Mouse (Mus musculus) spleen, adult 2 months (tissue): ENCODE data around the gene Bbx.

Source experiments
- CTCF ChIP-seq: fragments of 200-500 bp; IDR thresholded peaks from 2 replicates; pipeline ENCODE4 v1.5.1; 2011; ENCODE audit warnings: mild to moderate bottlenecking, inconsistent platforms; ENCODE audit not compliant: insufficient read depth, insufficient read length, insufficient replicate concordance; ENCODE audit errors: extremely low read depth
- POLR2A ChIP-seq: fragments of 200-500 bp; IDR thresholded peaks from 2 replicates; pipeline ENCODE4 v1.6.1; 2011; ENCODE audit warnings: low read depth, low read length, inconsistent platforms

GRCm38 (mm10) chr16:50289764-50290163, 142.4 kb downstream of the Bbx start:
- no peak for TF ChIP-seq POLR2A
- TF ChIP-seq CTCF = no peak
